Mouse (Mus musculus): ENCODE measurements around the gene Dxo.

Dxo gene

GRCm38 (mm10) chr17:34881683-34882310 is 45.0 kb downstream of the Dxo start, which contains the start of gene Gm20547:
Gm20547 (minus strand) TSS chr17:34882042.
- no peak for DNase-seq

DNA sequence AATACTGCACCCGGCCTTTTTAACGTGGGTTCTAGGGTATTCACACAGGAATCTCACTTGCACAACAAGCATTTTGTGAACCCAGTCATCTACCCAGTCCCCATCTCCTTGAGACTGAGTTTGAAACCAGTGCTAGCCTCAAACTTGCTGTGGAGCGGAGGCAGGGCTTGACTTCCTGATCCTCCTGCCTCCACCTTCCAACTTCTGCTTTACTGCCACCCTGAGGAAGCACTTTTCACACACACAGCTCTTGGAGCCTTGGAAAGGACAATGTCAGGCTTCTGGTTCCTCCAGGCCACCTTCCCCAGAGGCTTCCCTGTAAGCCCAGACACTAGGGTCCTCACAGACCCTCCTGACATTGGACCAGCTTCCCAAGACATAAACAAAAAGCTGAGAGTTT is 46.5 kb downstream of the Dxo start:
- DNase-seq, result no peak

DNA sequence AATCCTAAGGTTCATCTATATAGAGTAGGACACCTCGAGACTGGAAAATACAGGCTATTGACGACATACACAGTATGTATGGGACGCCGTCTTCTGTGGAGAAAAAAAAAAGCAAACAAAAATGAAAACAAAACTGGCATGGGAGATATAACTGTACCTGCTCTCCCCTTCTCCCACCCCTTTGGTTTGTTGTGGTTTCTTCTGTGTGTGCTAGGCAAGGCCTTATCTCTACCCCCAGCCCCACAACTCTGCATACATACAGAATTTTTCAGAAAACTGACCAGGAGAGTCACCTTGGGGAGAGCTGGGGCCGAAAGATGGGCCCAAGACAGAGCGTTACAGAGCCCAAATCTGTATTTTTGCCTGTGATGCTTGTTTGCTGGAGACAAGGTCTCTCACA is 47.9 kb downstream of the Dxo start:
- DNase-seq, result no peak

DNA sequence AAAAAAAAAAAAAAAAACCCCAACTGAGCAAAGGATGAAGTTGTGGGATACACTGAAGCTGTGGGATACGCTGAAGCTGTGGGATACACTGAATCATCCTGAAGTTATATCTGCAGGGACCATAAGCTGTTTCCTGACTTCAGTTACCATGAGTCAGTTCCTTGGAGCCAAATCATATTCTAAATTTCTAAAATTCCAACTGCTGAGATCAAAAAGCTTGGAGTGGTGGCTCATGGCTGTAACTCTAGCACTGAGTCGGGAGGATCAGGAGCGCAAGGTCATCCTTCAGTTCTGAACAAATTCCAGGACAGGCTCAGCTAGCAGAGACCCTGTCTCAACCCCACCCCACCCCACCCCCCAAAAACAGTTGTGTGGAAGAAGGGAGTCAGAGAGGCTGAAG is 48.8 kb downstream of the Dxo start:
- DNase-seq, result no peak

DNA sequence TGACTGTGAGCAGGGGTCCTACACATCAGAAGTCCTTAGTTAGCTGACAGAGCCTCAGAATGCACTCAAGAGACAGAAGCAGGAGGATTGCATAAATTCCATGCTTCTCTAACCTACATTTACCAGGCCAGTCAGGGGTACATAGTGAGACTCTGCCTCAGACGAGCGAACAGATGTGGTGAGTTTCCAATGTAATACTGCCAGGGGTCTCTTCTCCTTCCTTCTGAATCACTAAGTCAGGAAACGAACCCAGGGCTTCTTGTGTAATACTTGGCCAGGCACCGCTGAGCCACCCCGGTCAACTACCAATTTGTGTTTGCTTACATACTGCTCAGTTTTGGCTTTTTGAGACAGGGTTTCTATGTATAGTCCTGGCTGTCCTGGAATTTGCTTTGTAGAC is 51.1 kb downstream of the Dxo start:
- no peak for DNase-seq

Measured in cerebellum, adult 9-11 months (tissue).